Mouse (Mus musculus) gastrocnemius, adult 18-20 months (tissue): ENCODE results near the gene Gse1. TPM values are rescaled to one million over a fixed set of nuclear protein-coding genes. Genes with fewer than 3 reads are reported as not detected.

ENCODE experiments used
- DNase-seq: peaks from one replicate; pipeline ENCODE4 v3.0.0; 2021; ENCODE audit warnings: low spot score
- total RNA-seq, 2 experiments: library from RNA; stranded (reverse); gene quantifications; 2 replicates each; pipeline ENCODE4 v1.2.3; 2021

Gse1 gene
- total RNA-seq, 2 experiments from 2014 or later, result 28.9 to 32.6 TPM

GRCm38 (mm10) chr8:120397444-120398411 is 169.5 kb downstream of the Gse1 start:
- no peak for DNase-seq

GRCm38 (mm10) chr8:120399212-120399934 is 171.1 kb downstream of the Gse1 start:
- DNase-seq, result no peak

GRCm38 (mm10) chr8:120401216-120401615 is 173.0 kb downstream of the Gse1 start:
- no peak for DNase-seq

- no peak for DNase-seq
These were observed 173.5 kb downstream of the Gse1 start for GRCm38 (mm10) chr8:120401712-120402111.

- no peak for DNase-seq
These were observed 175.5 kb downstream of the Gse1 start for GRCm38 (mm10) chr8:120403606-120404269.

GRCm38 (mm10) chr8:120404609-120405036 is 176.4 kb downstream of the Gse1 start:
- DNase-seq, result peak; percentile 47

GRCm38 (mm10) chr8:120406008-120406632 is 177.9 kb downstream of the Gse1 start:
- no peak for DNase-seq

- peak; percentile 31 for DNase-seq
These were observed 179.5 kb downstream of the Gse1 start for GRCm38 (mm10) chr8:120407701-120408240.

GRCm38 (mm10) chr8:120408241-120409215 is 180.3 kb downstream of the Gse1 start:
- DNase-seq, result no peak

- DNase-seq, result no peak
These were observed 181.2 kb downstream of the Gse1 start for GRCm38 (mm10) chr8:120409371-120410013.

GRCm38 (mm10) chr8:120411059-120411458 is 182.8 kb downstream of the Gse1 start:
- no peak for DNase-seq

- no peak for DNase-seq
These were observed 183.6 kb downstream of the Gse1 start for GRCm38 (mm10) chr8:120411862-120412261.

GRCm38 (mm10) chr8:120412357-120412756 is 184.1 kb downstream of the Gse1 start:
- no peak for DNase-seq

- DNase-seq, result no peak
These were observed 184.8 kb downstream of the Gse1 start for GRCm38 (mm10) chr8:120412911-120413625.

- DNase-seq, result no peak
These were observed 185.4 kb downstream of the Gse1 start for GRCm38 (mm10) chr8:120413626-120413988.

- no peak for DNase-seq
These were observed 186.0 kb downstream of the Gse1 start for GRCm38 (mm10) chr8:120414216-120414615.

GRCm38 (mm10) chr8:120415474-120415873 is 187.2 kb downstream of the Gse1 start:
- DNase-seq, result no peak

- DNase-seq, result no peak
These were observed 187.9 kb downstream of the Gse1 start for GRCm38 (mm10) chr8:120416173-120416521.
